13 mouse cellular contexts compared by ENCODE assay signal in the genomic region with DNA sequence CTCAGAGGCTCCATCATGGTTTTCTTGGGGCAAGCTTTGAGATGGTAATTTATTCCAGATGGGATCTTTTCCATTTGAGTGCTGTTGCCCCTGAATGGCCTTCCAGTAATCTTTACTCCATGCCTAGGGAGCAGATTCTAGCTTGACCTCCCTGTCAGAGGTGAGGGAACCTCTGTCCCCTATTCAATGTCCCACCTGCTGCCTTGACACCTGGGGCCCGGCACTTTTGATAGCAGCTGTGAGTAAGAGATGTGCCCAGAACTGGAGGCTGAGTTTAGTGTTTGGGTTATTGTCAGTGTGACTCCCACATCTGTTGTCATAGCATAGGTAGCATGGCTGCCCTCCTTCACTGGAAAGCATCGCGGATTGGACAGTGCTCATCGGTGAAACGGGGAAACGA.
"Had no signal": no experiment of that assay in that cellular context is flagged by ENCODE, and none has a peak within 500 bp of the region (broad histone marks: within the 10 kb centered on the region; RNA-seq: fewer than 3 reads in every experiment).

No protein-coding gene starts in this region.

- H3K9me3 ChIP-seq: limb, embryonic 12.5 days; midbrain, embryonic 13.5 days had no signal

- H3K27me3 ChIP-seq: limb, embryonic 12.5 days had no signal

- H3K27ac ChIP-seq: liver, embryonic 14.5 days; midbrain, embryonic 13.5 days had no signal

- H3K36me3 ChIP-seq: limb, embryonic 12.5 days; midbrain, embryonic 13.5 days had no signal

- H3K4me2 ChIP-seq: midbrain, embryonic 13.5 days had no signal

- DNase-seq: kidney, adult 8-10 months; kidney, postnatal 25 days; layer of hippocampus, adult 9-11 months; layer of hippocampus, postnatal 36 days; lung, adult 18-20 months; lung, postnatal 36 days; right cerebral cortex, adult 18-20 months; right cerebral cortex, postnatal 25 days; thymus, adult 2 months; thymus, postnatal 25 days had no signal

- ATAC-seq: midbrain, embryonic 13.5 days had no signal

- H3K4me3 ChIP-seq: limb, embryonic 12.5 days; midbrain, embryonic 13.5 days had no signal

- H3K9ac ChIP-seq: limb, embryonic 12.5 days; liver, embryonic 14.5 days; midbrain, embryonic 13.5 days had no signal
